Mouse (Mus musculus) midbrain, postnatal 0 days (tissue): Measurements from ENCODE around the gene Rassf7. TPM values are rescaled to one million over a fixed set of nuclear protein-coding genes. Genes with fewer than 3 reads are reported as not detected.

Experiments
- ATAC-seq: fragments of 200-750 bp; cut with Nextera tagmentation; 2 replicates; pipeline ENCODE4 v1.8.0; 2017; ENCODE audit warnings: moderate number of reproducible peaks, mild to moderate bottlenecking, moderate TSS enrichment, moderate library complexity; ENCODE audit not compliant: low FRiP score
- DNase-seq: peaks from one replicate; pipeline ENCODE4 v3.0.0-alpha.2; 2015; ENCODE audit warnings: low spot score
- H3K27ac ChIP-seq: fragments of 300-500 bp; sonication (generic); 2 replicates; pipeline ENCODE4 v1.5.1; 2014; ENCODE audit warnings: low read depth, mild to moderate bottlenecking, low read length, mixed read lengths
- H3K27me3 ChIP-seq: fragments of 300-500 bp; sonication (generic); 2 replicates; pipeline ENCODE4 v1.6.1; 2014; ENCODE audit warnings: low read length, control low read depth, mixed read lengths; ENCODE audit not compliant: insufficient read depth
- H3K36me3 ChIP-seq: fragments of 300-500 bp; sonication (generic); 2 replicates; pipeline ENCODE4 v1.6.1; 2014; ENCODE audit warnings: low read length, control low read depth, mixed read lengths; ENCODE audit not compliant: insufficient read depth
- H3K4me1 ChIP-seq: fragments of 300-500 bp; sonication (generic); 2 replicates; pipeline ENCODE4 v1.6.1; 2014; ENCODE audit warnings: mild to moderate bottlenecking, control low read depth, antibody characterized with exemption, low read length, mixed read lengths; ENCODE audit not compliant: insufficient read depth
- H3K4me2 ChIP-seq: fragments of 300-500 bp; sonication (generic); 2 replicates; pipeline ENCODE4 v1.6.1; 2014; ENCODE audit warnings: low read depth, mild to moderate bottlenecking, low read length, mixed read lengths; ENCODE audit not compliant: poor library complexity, severe bottlenecking
- H3K4me3 ChIP-seq: fragments of 300-500 bp; sonication (generic); 2 replicates; pipeline ENCODE4 v1.5.1; 2014; ENCODE audit warnings: low read depth, mild to moderate bottlenecking, low read length, moderate library complexity
- H3K9ac ChIP-seq: fragments of 300-500 bp; sonication (generic); replicated peaks from 2 replicates; pipeline ENCODE4 v1.6.1; 2014; ENCODE audit warnings: mild to moderate bottlenecking, low read length, moderate library complexity, mixed read lengths; ENCODE audit not compliant: poor library complexity, severe bottlenecking
- H3K9me3 ChIP-seq: fragments of 300-500 bp; sonication (generic); 2 replicates; pipeline ENCODE4 v1.6.1; 2016; ENCODE audit warnings: low read length, control low read depth
- CTCF ChIP-seq: IDR thresholded peaks from 2 replicates; pipeline ENCODE4 v1.5.1; 2016; ENCODE audit warnings: antibody characterized with exemption, mild to moderate bottlenecking
- WGBS: fragments of 180-500 bp; shearing (Covaris S2); extraction: QIAGEN DNeasy Blood & Tissue Kit; methylation state at CpG from one replicate; pipeline ENCODE4 v1.1.7; 2014; 5-methylcytosine and 5-hydroxymethylcytosine counted together
- polyA plus RNA-seq: library from polyadenylated mRNA; unstranded; fragments of >200 nt; fragmentation: Nextera tagmentation; extraction: Ambion mirVana; gene quantifications from 2 replicates; pipeline ENCODE4 v1.2.1, GENCODE M21; 2015
- total RNA-seq: library from RNA; depleted of rRNA; stranded (reverse); fragments of >200 nt; gene quantifications from 2 replicates; pipeline ENCODE4 v1.2.3, GENCODE M21; 2014

Rassf7 gene
- total and polyA plus RNA-seq, 2 experiments from 2014 or later, result 20.7 to 23.5 TPM

- WGBS, result 95% methylated on average over 10 of the region's 10 CpGs
- H3K4me2 ChIP-seq, result no peak overlapping the region
- H3K9me3 ChIP-seq, result no peaks in the 10 kb centered on the region
- no peaks in the 10 kb centered on the region for H3K4me1 ChIP-seq
- DNase-seq (no peak), ATAC-seq (no peak)
- peaks cover 71% of the 10 kb centered on the region for H3K36me3 ChIP-seq
- no peaks in the 10 kb centered on the region for H3K27me3 ChIP-seq
- no peak overlapping the region for H3K4me3 ChIP-seq
- TF ChIP-seq CTCF, result no peak
- no peak overlapping the region for H3K9ac ChIP-seq
- no peak overlapping the region for H3K27ac ChIP-seq
Measured at GRCm38 (mm10) chr7:141256159-141256558, 40.5 kb downstream of the Rassf7 start.

- Histone ChIP-seq H3K4me2 (no peak overlapping the region), H3K9me3 (no peaks in the 10 kb centered on the region), H3K9ac (no peak overlapping the region), H3K4me3 (no peak overlapping the region), H3K27me3 (no peaks in the 10 kb centered on the region), H3K4me1 (no peaks in the 10 kb centered on the region), H3K36me3 (peaks cover 77% of the 10 kb centered on the region), H3K27ac (no peak overlapping the region)
- no peak for TF ChIP-seq CTCF
- DNase-seq (no peak), ATAC-seq (no peak)
- 94% methylated on average over 3 of the region's 3 CpGs for WGBS
Measured at GRCm38 (mm10) chr7:141261480-141261879, 45.8 kb downstream of the Rassf7 start.

GRCm38 (mm10) chr7:141263640-141264039 lies 48.0 kb downstream of the Rassf7 start:
- Histone ChIP-seq H3K27me3 (no peaks in the 10 kb centered on the region), H3K4me3 (no peak overlapping the region), H3K9ac (no peak overlapping the region), H3K36me3 (peaks cover 55% of the 10 kb centered on the region), H3K27ac (no peak overlapping the region), H3K4me1 (no peaks in the 10 kb centered on the region), H3K9me3 (no peaks in the 10 kb centered on the region), H3K4me2 (no peak overlapping the region)
- ATAC-seq (no peak), DNase-seq (no peak)
- TF ChIP-seq CTCF, result no peak
- WGBS, result 88% methylated on average over 13 of the region's 13 CpGs

GRCm38 (mm10) chr7:141264041-141264700 lies 48.5 kb downstream of the Rassf7 start:
- no peak for TF ChIP-seq CTCF
- peaks cover 50% of the 10 kb centered on the region for H3K36me3 ChIP-seq
- ATAC-seq, result no peak

GRCm38 (mm10) chr7:141264761-141265410 lies 49.2 kb downstream of the Rassf7 start:
- H3K9ac ChIP-seq, result no peak overlapping the region
- H3K36me3 ChIP-seq, result peaks cover 43% of the 10 kb centered on the region
- H3K27me3 ChIP-seq, result no peaks in the 10 kb centered on the region
- ATAC-seq (no peak), DNase-seq (peak; percentile 19)
- WGBS, result 33% methylated on average over 12 of the region's 12 CpGs
- no peaks in the 10 kb centered on the region for H3K4me1 ChIP-seq
- H3K4me2 ChIP-seq, result no peak overlapping the region
- no peak overlapping the region for H3K4me3 ChIP-seq
- H3K27ac ChIP-seq, result no peak overlapping the region
- TF ChIP-seq CTCF, result peak; percentile 60
- H3K9me3 ChIP-seq, result no peaks in the 10 kb centered on the region

More at GRCm38 (mm10) chr7:141264041-141264700, 48.5 kb downstream of the Rassf7 start:
- H3K9ac ChIP-seq, result no peak overlapping the region
- H3K4me3 ChIP-seq, result no peak overlapping the region
- H3K4me2 ChIP-seq, result no peak overlapping the region
- no peak overlapping the region for H3K27ac ChIP-seq
- WGBS, result 79% methylated on average over 11 of the region's 11 CpGs
- no peak for DNase-seq
- no peaks in the 10 kb centered on the region for H3K27me3 ChIP-seq
- H3K4me1 ChIP-seq, result no peaks in the 10 kb centered on the region
- H3K9me3 ChIP-seq, result no peaks in the 10 kb centered on the region

GRCm38 (mm10) chr7:141265411-141265738 lies 49.7 kb downstream of the Rassf7 start:
- WGBS, result 39% methylated on average over 11 of the region's 11 CpGs
- no peak overlapping the region for H3K9ac ChIP-seq
- ATAC-seq (no peak), DNase-seq (no peak)
- no peaks in the 10 kb centered on the region for H3K4me1 ChIP-seq
- H3K27ac ChIP-seq, result no peak overlapping the region
- H3K27me3 ChIP-seq, result no peaks in the 10 kb centered on the region
- no peaks in the 10 kb centered on the region for H3K9me3 ChIP-seq
- H3K36me3 ChIP-seq, result peaks cover 38% of the 10 kb centered on the region
- no peak overlapping the region for H3K4me3 ChIP-seq
- no peak for TF ChIP-seq CTCF
- H3K4me2 ChIP-seq, result peak overlapping the region; percentile 37; the same call in 1 of the 2 replicates
